Mouse (Mus musculus): ENCODE data around the gene Plppr3. TPM values are rescaled to one million over a fixed set of nuclear protein-coding genes. Genes with fewer than 3 reads are reported as not detected.
A peak's percentile ranks its signal among the peaks of the same experiment; 100 is the strongest.

The Plppr3 gene
- total RNA-seq, 2 experiments from 2014 or later = 30.6 to 34.4 TPM

DNA sequence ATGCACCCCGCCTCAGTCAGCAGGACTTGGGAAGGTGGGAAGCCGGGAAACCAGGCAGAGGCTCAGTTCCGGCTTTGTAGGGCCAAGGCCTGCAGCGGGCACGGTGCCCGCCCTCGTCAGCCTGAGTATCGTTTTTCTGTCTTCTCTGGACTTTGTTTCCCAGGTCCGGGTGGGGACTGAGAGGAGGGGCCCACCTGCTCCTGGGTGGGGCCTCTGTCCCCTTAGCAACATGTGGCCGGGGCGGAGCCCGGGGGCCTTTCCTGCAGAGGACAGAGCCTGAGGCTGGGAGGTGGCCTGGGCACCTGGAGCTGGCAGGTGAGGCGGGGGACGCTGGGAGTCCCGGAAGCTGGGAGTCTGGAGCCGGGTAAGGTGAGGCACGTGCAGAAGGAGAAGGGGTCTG, 52.1 kb downstream of the Plppr3 start:
- no peak for DNase-seq (ENCODE audit: low spot score in 2 of 2)

- no peak for DNase-seq (ENCODE audit: low spot score in 2 of 2)
These were observed 52.7 kb downstream of the Plppr3 start for GRCm38 (mm10) chr10:79821731-79822130.

GRCm38 (mm10) chr10:79820782-79821181, 53.7 kb downstream of the Plppr3 start, which contains the start of gene Misp:
Gene Misp, plus strand, starts transcription at chr10:79820989.
- DNase-seq (ENCODE audit: low spot score in 2 of 2) = no peak

DNA sequence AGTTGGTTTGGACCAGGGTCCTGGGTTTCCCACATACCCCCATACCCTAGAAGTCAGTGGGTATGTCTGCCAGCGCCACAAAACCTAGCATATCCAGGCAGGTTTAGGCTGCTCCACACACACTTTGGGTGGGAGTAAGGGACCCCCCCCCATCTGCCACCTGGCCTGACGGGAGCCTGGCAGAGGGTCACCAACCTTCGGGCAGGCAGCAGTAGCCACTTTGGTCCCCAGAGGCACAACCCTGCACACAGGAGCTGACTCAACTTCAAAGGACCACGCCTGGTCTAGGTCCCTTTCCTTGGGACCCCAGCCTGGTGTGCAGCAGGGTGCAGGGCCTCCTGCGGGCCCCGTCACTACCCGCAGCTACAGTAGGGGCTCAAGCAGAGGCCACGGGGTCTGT, 54.2 kb downstream of the Plppr3 start:
- no peak for DNase-seq (ENCODE audit: low spot score in 2 of 2)

DNA sequence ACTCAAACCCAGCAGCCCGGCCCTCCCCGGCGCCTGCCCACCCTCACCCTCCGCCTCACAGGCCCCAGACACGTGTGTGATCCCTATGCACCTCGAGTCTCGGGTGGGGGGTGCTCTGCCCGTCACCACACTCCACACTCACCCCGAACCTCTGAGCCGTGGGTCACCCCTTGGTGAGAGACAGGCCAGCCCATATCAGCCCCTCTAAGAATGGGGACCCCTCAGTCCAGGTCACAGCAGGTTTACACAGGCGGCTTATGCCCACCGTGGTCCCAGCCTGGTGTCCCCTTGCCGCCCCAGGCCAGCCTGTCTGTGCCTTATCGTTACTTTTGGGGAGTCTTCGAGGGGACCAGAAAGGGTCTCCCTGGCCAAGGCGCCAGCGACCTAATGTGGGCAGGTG, 54.8 kb downstream of the Plppr3 start:
- no peak for DNase-seq (ENCODE audit: low spot score in 2 of 2)

DNA sequence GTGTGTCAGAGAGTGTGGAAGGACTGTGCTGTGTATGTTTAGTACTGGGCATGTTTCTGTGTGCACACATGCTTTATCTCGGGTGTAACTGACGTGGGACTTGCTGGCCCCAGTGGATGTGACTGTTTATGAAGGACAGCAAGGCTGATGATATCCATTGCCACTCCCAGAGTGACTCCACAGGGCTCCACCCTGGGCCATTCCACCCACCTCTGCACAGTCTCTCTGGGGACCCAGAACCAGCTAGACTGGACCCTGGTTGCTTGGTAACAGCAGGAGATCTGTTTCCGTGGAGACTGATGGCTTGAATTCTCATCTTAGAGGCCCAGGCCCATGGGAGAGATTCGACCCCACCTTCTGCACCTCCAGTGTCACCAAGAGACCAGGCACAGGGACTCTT, 56.2 kb downstream of the Plppr3 start:
- DNase-seq (ENCODE audit: low spot score in 2 of 2) = no peak

DNA sequence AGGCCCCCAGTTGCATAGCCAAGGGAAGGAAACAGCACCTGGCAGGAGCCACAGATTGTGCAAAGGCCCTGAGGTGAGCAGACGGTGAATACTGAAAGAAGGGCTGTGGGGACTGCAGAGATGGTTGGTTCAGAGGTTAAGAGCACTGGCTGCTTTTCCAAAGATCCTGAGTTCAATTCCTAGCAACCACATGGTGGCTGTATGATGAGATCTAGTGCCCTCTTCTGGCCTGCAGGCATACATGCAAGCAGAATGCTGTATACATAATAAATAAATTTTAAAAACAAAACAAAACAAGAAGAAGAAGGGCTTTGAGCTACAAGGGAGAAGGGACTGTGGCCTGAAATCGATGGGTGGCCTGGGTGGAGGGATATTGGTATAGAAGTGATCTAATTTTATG, 57.3 kb downstream of the Plppr3 start:
- no peak for DNase-seq (ENCODE audit: low spot score in 2 of 2)

DNA sequence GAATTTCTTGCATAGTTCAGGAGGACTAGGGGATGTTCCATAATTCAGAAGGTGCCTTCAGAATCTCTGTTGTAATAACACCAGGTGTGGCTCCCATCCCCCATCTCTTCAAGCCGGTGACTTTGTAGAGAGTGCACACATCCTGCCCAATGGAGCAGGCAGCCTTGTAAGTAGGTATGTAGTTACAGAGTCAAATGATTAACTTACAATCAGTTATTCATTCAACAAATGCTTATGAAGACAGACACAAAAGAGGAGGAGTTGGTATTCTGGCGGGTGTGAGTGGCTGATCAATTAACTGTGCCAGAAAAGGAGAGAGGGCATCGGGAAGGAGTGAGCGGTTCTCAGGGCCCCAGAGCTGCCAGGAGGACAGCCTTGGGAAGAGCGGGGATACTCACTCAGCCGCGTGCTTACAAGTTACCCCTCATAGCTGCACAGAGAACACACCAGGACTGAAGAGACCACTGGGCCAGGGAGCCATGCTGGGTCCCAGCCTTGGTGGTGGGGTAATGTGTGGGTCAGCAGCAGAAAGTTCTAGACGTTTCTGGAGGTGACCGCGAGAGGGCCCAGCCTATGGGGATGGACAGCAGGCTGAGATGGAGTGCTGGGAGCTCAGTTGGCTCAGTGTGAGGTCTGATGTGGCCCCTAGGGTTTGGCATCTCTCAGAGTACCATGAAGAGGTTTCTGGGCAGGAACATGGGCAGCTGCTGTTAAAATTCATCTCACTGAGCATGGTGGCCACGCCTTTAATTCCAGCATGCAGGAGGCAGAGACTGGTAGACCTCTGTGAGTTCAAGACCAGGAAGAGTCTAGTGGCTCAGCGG, 58.6 kb downstream of the Plppr3 start:
- DNase-seq (ENCODE audit: low spot score in 2 of 2) = no peak

- DNase-seq (ENCODE audit: low spot score in 2 of 2) = no peak
These were observed 60.1 kb downstream of the Plppr3 start for GRCm38 (mm10) chr10:79814271-79814842.

GRCm38 (mm10) chr10:79811736-79812637, 62.4 kb downstream of the Plppr3 start:
- peak; percentile 78 to 92 for DNase-seq (ENCODE audit: low spot score in 2 of 2)

Small RNA genes lying within 50 kb of the gene (microRNA-seq; reads per million reads assigned to microRNA genes)
- gene Mir6910 = 0 reads per million in 2 experiments

Other genes with a start within 250 kb of the Plppr3 start
- gene Shc2, start 236.7 kb downstream of the Plppr3 start, total RNA-seq (2021) = 10 to 100 TPM; 41.5 to 43.4 TPM
- gene Odf3l2, start 228.9 kb downstream of the Plppr3 start, total RNA-seq (2021) = under 1 TPM in 1 of 2 experiments, not detected in 1; 0.59 TPM
- gene Madcam1, start 210.1 kb downstream of the Plppr3 start, total RNA-seq (2021) = not detected
- 10 to 100 TPM; 64.4 to 68.5 TPM for gene Tpgs1, start 205.3 kb downstream of the Plppr3 start, total RNA-seq (2021)
- gene Cdc34, start 192.4 kb downstream of the Plppr3 start, total RNA-seq (2021) = 10 to 100 TPM; 65.4 to 74.2 TPM
- gene Gzmm, start 185.6 kb downstream of the Plppr3 start, total RNA-seq (2021) = 1 to 10 TPM; 3.3 to 3.6 TPM
- gene Bsg, start 170.1 kb downstream of the Plppr3 start, total RNA-seq (2021) = 100 to 1,000 TPM; 554 to 566 TPM
- gene Hcn2, start 158.0 kb downstream of the Plppr3 start, total RNA-seq (2021) = 100 to 1,000 TPM; 134 TPM
- 10 to 100 TPM; 42.4 to 51.3 TPM for gene Polrmt, start 128.1 kb downstream of the Plppr3 start, total RNA-seq (2021)
- gene Fgf22, start 119.6 kb downstream of the Plppr3 start, total RNA-seq (2021) = 1 to 10 TPM; 1.5 to 2.2 TPM
- gene Rnf126, start 107.7 kb downstream of the Plppr3 start, total RNA-seq (2021) = 10 to 100 TPM; 84.9 to 87.3 TPM
- gene Fstl3, start 97.4 kb downstream of the Plppr3 start, total RNA-seq (2021) = 1 to 10 TPM; 1.8 to 2.5 TPM
- gene Prss57, start 83.7 kb downstream of the Plppr3 start, total RNA-seq (2021) = under 1 TPM; 0.61 to 0.89 TPM
- gene Palm, start 81.1 kb downstream of the Plppr3 start, total RNA-seq (2021) = 100 to 1,000 TPM; 293 to 314 TPM
- gene Misp, start 53.6 kb downstream of the Plppr3 start, total RNA-seq (2021) = 1 to 10 TPM in 1 of 2 experiments, under 1 TPM in 1; 0.54 to 1.3 TPM
- gene Ptbp1, start 20.2 kb downstream of the Plppr3 start, total RNA-seq (2021) = 10 to 100 TPM; 48.8 to 58.4 TPM
- gene Prtn3, start 158 bp downstream of the Plppr3 start, total RNA-seq (2021) = 1 to 10 TPM in 1 of 2 experiments, under 1 TPM in 1; 0.94 to 2.0 TPM
- not detected for gene Elane, start 11.6 kb upstream of the Plppr3 start, total RNA-seq (2021)
- not detected for gene Cfd, start 16.2 kb upstream of the Plppr3 start, total RNA-seq (2021)
- 10 to 100 TPM; 53.8 to 55.2 TPM for gene Med16, start 34.3 kb upstream of the Plppr3 start, total RNA-seq (2021)
- gene Gm26602, start 36.2 kb upstream of the Plppr3 start, total RNA-seq (2021) = not detected
- 1 to 10 TPM; 6.7 to 7.8 TPM for gene Kiss1r, start 42.3 kb upstream of the Plppr3 start, total RNA-seq (2021)
- gene R3hdm4, start 46.6 kb upstream of the Plppr3 start, total RNA-seq (2021) = 100 to 1,000 TPM; 366 to 401 TPM
- 1 to 10 TPM; 5.5 to 5.8 TPM for gene Arid3a, start 52.4 kb upstream of the Plppr3 start, total RNA-seq (2021)
- 10 to 100 TPM; 40.3 to 42.1 TPM for gene Wdr18, start 85.5 kb upstream of the Plppr3 start, total RNA-seq (2021)
- under 1 TPM in 1 of 2 experiments, not detected in 1; 0.15 TPM for gene Grin3b, start 96.1 kb upstream of the Plppr3 start, total RNA-seq (2021)
- gene Tmem259, start 109.7 kb upstream of the Plppr3 start, total RNA-seq (2021) = 100 to 1,000 TPM; 118 to 123 TPM
- 1 to 10 TPM; 3.6 to 5.2 TPM for gene Cnn2, start 114.0 kb upstream of the Plppr3 start, total RNA-seq (2021)
- 10 to 100 TPM; 10.2 to 12.0 TPM for gene Abca7, start 121.9 kb upstream of the Plppr3 start, total RNA-seq (2021)
- gene Arhgap45, start 142.0 kb upstream of the Plppr3 start, total RNA-seq (2021) = 1 to 10 TPM; 4.1 to 4.2 TPM
- 10 to 100 TPM; 88.2 to 93.9 TPM for gene Polr2e, start 165.2 kb upstream of the Plppr3 start, total RNA-seq (2021)
- 100 to 1,000 TPM; 509 to 545 TPM for gene Gpx4, start 172.5 kb upstream of the Plppr3 start, total RNA-seq (2021)
- 10 to 100 TPM; 16.3 to 16.9 TPM for gene Sbno2, start 230.9 kb upstream of the Plppr3 start, total RNA-seq (2021)
- 100 to 1,000 TPM; 101 to 102 TPM for gene Stk11, start 241.2 kb upstream of the Plppr3 start, total RNA-seq (2021)